Mouse (Mus musculus) kidney, postnatal 0 days (tissue): Measurements from ENCODE around the gene Erf. TPM values are rescaled to one million over a fixed set of nuclear protein-coding genes. Genes with fewer than 3 reads are reported as not detected.

Source experiments
- ATAC-seq: fragments of 200-750 bp; cut with Nextera tagmentation; replicated peaks from 2 replicates; pipeline ENCODE4 v1.8.0; 2017; ENCODE audit warnings: low read depth, moderate number of reproducible peaks, moderate TSS enrichment, moderate library complexity; ENCODE audit not compliant: low FRiP score
- DNase-seq: peaks from one replicate; pipeline ENCODE4 v3.0.0-alpha.2; 2016; ENCODE audit warnings: low spot score
- H3K27ac ChIP-seq: fragments of 300-500 bp; sonication (generic); 2 replicates; pipeline ENCODE4 v1.5.1; 2014; ENCODE audit warnings: mild to moderate bottlenecking
- H3K27me3 ChIP-seq: fragments of 300-500 bp; sonication (generic); 2 replicates; pipeline ENCODE4 v1.6.1; 2014; ENCODE audit warnings: low read length, mixed read lengths; ENCODE audit not compliant: insufficient read depth
- H3K36me3 ChIP-seq: fragments of 300-500 bp; sonication (generic); 2 replicates; pipeline ENCODE4 v1.6.1; 2014; ENCODE audit warnings: low read length, mixed read lengths; ENCODE audit not compliant: insufficient read depth
- H3K4me1 ChIP-seq: fragments of 300-500 bp; sonication (generic); replicated peaks from 2 replicates; pipeline ENCODE4 v1.6.1; 2014; ENCODE audit warnings: antibody characterized with exemption, low read length, mixed read lengths; ENCODE audit not compliant: insufficient read depth
- H3K4me2 ChIP-seq: fragments of 300-500 bp; sonication (generic); 2 replicates; pipeline ENCODE4 v1.6.1; 2014; ENCODE audit warnings: mild to moderate bottlenecking, low read length, moderate library complexity, mixed read lengths
- H3K4me3 ChIP-seq: fragments of 300-500 bp; sonication (generic); replicated peaks from 2 replicates; pipeline ENCODE4 v1.5.1; 2014; ENCODE audit warnings: low read depth, low read length
- H3K9ac ChIP-seq: fragments of 300-500 bp; sonication (generic); 2 replicates; pipeline ENCODE4 v1.6.1; 2014; ENCODE audit warnings: low read depth, low read length
- H3K9me3 ChIP-seq: fragments of 300-500 bp; sonication (generic); replicated peaks from 2 replicates; pipeline ENCODE4 v1.6.1; 2016; ENCODE audit warnings: low read length, inconsistent platforms, mixed read lengths
- CTCF ChIP-seq: IDR thresholded peaks from 2 replicates; pipeline ENCODE4 v1.5.1; 2016; ENCODE audit warnings: antibody characterized with exemption, low read depth, mild to moderate bottlenecking, moderate library complexity
- WGBS: fragments of 180-500 bp; shearing (Covaris S2); extraction: QIAGEN DNeasy Blood & Tissue Kit; methylation state at CpG from one replicate; pipeline ENCODE4 v1.1.7; 2014; 5-methylcytosine and 5-hydroxymethylcytosine counted together
- polyA plus RNA-seq: library from polyadenylated mRNA; unstranded; fragments of >200 nt; fragmentation: Nextera tagmentation; extraction: Ambion mirVana; gene quantifications from 2 replicates; pipeline ENCODE4 v1.2.1, GENCODE M21; 2015

The Erf gene
- polyA plus RNA-seq, 1 experiment from 2014 or later, result 18.6 TPM

- Histone ChIP-seq H3K4me1 (peaks cover 13% of the 10 kb centered on the region), H3K9me3 (no peaks in the 10 kb centered on the region), H3K4me3 (no peak overlapping the region), H3K4me2 (no peak overlapping the region), H3K27ac (no peak overlapping the region), H3K9ac (no peak overlapping the region), H3K27me3 (no peaks in the 10 kb centered on the region), H3K36me3 (peaks cover 52% of the 10 kb centered on the region)
- TF ChIP-seq CTCF, result no peak
- 80% methylated on average over 2 of the region's 2 CpGs for WGBS
- ATAC-seq (no peak), DNase-seq (no peak)
Measured at GRCm38 (mm10) chr7:25233061-25233460, 17.5 kb downstream of the Erf start.

GRCm38 (mm10) chr7:25232101-25232648, 18.4 kb downstream of the Erf start:
- Histone ChIP-seq H3K4me3 (no peak overlapping the region), H3K9ac (no peak overlapping the region), H3K4me1 (peaks cover 13% of the 10 kb centered on the region), H3K4me2 (no peak overlapping the region), H3K27ac (no peak overlapping the region), H3K9me3 (no peaks in the 10 kb centered on the region), H3K27me3 (no peaks in the 10 kb centered on the region), H3K36me3 (peaks cover 60% of the 10 kb centered on the region)
- peak; percentile 27 for DNase-seq
- no peak for ATAC-seq
- 54% methylated on average over 5 of the region's 5 CpGs for WGBS
- TF ChIP-seq CTCF, result peak; percentile 34; the same call in 1 of the 2 replicates

GRCm38 (mm10) chr7:25230690-25231285, 19.8 kb downstream of the Erf start:
- no peaks in the 10 kb centered on the region for H3K9me3 ChIP-seq
- H3K4me1 ChIP-seq, result 0 out of 2 replicates have a peak, but pooled peaks cover under 1% of the 10 kb centered on the region
- no peak overlapping the region for H3K4me3 ChIP-seq
- peaks cover 74% of the 10 kb centered on the region for H3K36me3 ChIP-seq
- WGBS, result 84% methylated on average over 9 of the region's 9 CpGs
- DNase-seq (no peak), ATAC-seq (no peak)
- no peak overlapping the region; the same call in 1 of the 2 replicates for H3K27ac ChIP-seq
- no peak overlapping the region for H3K9ac ChIP-seq
- no peak overlapping the region for H3K4me2 ChIP-seq
- H3K27me3 ChIP-seq, result no peaks in the 10 kb centered on the region
- no peak for TF ChIP-seq CTCF

GRCm38 (mm10) chr7:25227523-25228300, 22.8 kb downstream of the Erf start:
- no peak for TF ChIP-seq CTCF
- no peak overlapping the region for H3K9ac ChIP-seq
- no peaks in the 10 kb centered on the region for H3K4me1 ChIP-seq
- no peak for DNase-seq
- peaks cover 81% of the 10 kb centered on the region for H3K36me3 ChIP-seq
- H3K4me3 ChIP-seq, result no peak overlapping the region
- H3K27ac ChIP-seq, result no peak overlapping the region
- no peak overlapping the region for H3K4me2 ChIP-seq
- ATAC-seq, result no peak
- H3K9me3 ChIP-seq, result no peaks in the 10 kb centered on the region
- 100% methylated on average over 1 of the region's 1 CpGs for WGBS
- no peaks in the 10 kb centered on the region for H3K27me3 ChIP-seq

GRCm38 (mm10) chr7:25222275-25222967, 28.1 kb downstream of the Erf start:
- WGBS, result 86% methylated on average over 10 of the region's 10 CpGs

More at GRCm38 (mm10) chr7:25222275-25222967, 28.1 kb downstream of the Erf start:
- Histone ChIP-seq H3K9me3 (no peaks in the 10 kb centered on the region), H3K4me1 (peaks cover 15% of the 10 kb centered on the region), H3K9ac (peak overlapping the region; percentile 52; the same call in 1 of the 2 replicates), H3K4me3 (peak overlapping the region; percentile 64), H3K36me3 (peaks cover 31% of the 10 kb centered on the region), H3K27me3 (no peaks in the 10 kb centered on the region), H3K4me2 (peak overlapping the region; percentile 87), H3K27ac (no peak overlapping the region)
- ATAC-seq (no peak), DNase-seq (no peak)
- no peak for TF ChIP-seq CTCF
